Mouse (Mus musculus) ovary, postnatal 14 days (tissue): ENCODE measurements around the gene Usp12.

ENCODE experiments used
- DNase-seq: peaks from one replicate; pipeline ENCODE4 v3.0.0; 2022; ENCODE audit warnings: low spot score

Gene Usp12

GRCm38 (mm10) chr5:146794853-146795252 lies at the start of gene Usp12:
Usp12 (minus strand) TSS chr5:146795006.
- DNase-seq: peak; percentile 99

GRCm38 (mm10) chr5:146844301-146844941 lies 49.6 kb upstream of the Usp12 start:
- DNase-seq: no peak

GRCm38 (mm10) chr5:146841996-146842395 lies 47.2 kb upstream of the Usp12 start:
- no peak for DNase-seq

GRCm38 (mm10) chr5:146841301-146841700 lies 46.5 kb upstream of the Usp12 start:
- no peak for DNase-seq

- DNase-seq: no peak
Observed at GRCm38 (mm10) chr5:146840422-146840821, 45.6 kb upstream of the Usp12 start.

GRCm38 (mm10) chr5:146839760-146840159 lies 45.0 kb upstream of the Usp12 start:
- DNase-seq: no peak

GRCm38 (mm10) chr5:146838836-146839648 lies 44.2 kb upstream of the Usp12 start:
- no peak for DNase-seq

GRCm38 (mm10) chr5:146837967-146838720 lies 43.3 kb upstream of the Usp12 start:
- no peak for DNase-seq

GRCm38 (mm10) chr5:146834959-146835358 lies 40.2 kb upstream of the Usp12 start:
- DNase-seq: no peak

GRCm38 (mm10) chr5:146833673-146834201 lies 38.9 kb upstream of the Usp12 start:
- no peak for DNase-seq

GRCm38 (mm10) chr5:146832769-146833448 lies 38.1 kb upstream of the Usp12 start, which contains the start of gene Rpl21:
Rpl21 (plus strand) TSS chr5:146832890.
- DNase-seq: peak; percentile 91

- DNase-seq: no peak
Observed at GRCm38 (mm10) chr5:146832435-146832768, 37.6 kb upstream of the Usp12 start.

- DNase-seq: no peak
Observed at GRCm38 (mm10) chr5:146829528-146829927, 34.7 kb upstream of the Usp12 start.

GRCm38 (mm10) chr5:146823005-146823404 lies 28.2 kb upstream of the Usp12 start:
- no peak for DNase-seq

GRCm38 (mm10) chr5:146818906-146819623 lies 24.3 kb upstream of the Usp12 start:
- no peak for DNase-seq

GRCm38 (mm10) chr5:146817583-146817982 lies 22.8 kb upstream of the Usp12 start:
- DNase-seq: no peak

- no peak for DNase-seq
Observed at GRCm38 (mm10) chr5:146815394-146815793, 20.6 kb upstream of the Usp12 start.

GRCm38 (mm10) chr5:146813421-146813820 lies 18.6 kb upstream of the Usp12 start:
- no peak for DNase-seq

GRCm38 (mm10) chr5:146812866-146813265 lies 18.1 kb upstream of the Usp12 start:
- no peak for DNase-seq

- no peak for DNase-seq
Observed at GRCm38 (mm10) chr5:146809951-146810350, 15.1 kb upstream of the Usp12 start.

- DNase-seq: no peak
Observed at GRCm38 (mm10) chr5:146806004-146806430, 11.2 kb upstream of the Usp12 start.
